Mouse (Mus musculus): ENCODE measurements around the gene Gpx2.

DNA sequence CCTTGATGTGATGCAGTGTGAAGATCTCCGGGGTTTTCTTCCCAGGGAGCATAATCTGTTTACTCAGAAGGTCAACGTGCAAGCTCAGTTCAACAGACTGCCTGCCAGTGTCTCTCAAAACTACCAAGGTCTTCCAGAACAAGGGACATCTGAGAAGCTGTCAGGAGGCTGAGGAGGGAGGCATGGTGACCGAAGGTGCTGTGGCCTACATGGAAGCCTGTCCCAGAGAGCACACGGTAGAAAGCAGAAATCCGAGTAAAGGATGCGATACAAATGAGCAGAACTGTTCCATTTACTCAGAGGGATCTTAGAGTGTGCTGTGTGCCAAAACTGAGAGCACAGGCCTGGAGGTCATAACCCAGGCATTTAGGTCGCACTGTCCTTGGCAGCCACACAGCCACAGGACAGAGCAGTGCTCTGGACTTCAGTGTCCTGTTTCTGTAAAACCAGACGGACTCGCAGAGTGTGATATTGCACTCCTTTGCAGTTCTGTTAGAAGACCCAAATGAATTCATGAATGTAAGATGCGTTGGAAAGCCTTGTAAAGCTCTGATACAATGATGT is 11.2 kb downstream of the Gpx2 start:
- TF ChIP-seq CTCF (IDR thresholded peaks at IDR 0.05), result no peak
- no peak for TF ChIP-seq EP300 (IDR thresholded peaks at IDR 0.05; ENCODE audit: insufficient read depth, low read depth, low read length)

All from heart, adult 2 months (tissue).